Mouse (Mus musculus) spleen, adult 2 months (tissue): Measurements from ENCODE around the gene Prok1. TPM values are rescaled to one million over a fixed set of nuclear protein-coding genes. Genes with fewer than 3 reads are reported as not detected.

ENCODE experiments used
- DNase-seq, 2 experiments: peaks; one replicate each; pipeline versions ENCODE4 v3.0.0 to v3.0.0-alpha.2; 2012 to 2021; ENCODE audit warnings: low spot score in 2 of 2, low read depth in 1 of 2
- H3K27ac ChIP-seq: fragments of 200-500 bp; 2 replicates; pipeline ENCODE4 v1.5.1; 2012; ENCODE audit warnings: low read length, inconsistent platforms; ENCODE audit not compliant: insufficient read depth
- H3K27me3 ChIP-seq: fragments of 200-500 bp; 2 replicates; pipeline ENCODE4 v1.6.1; 2012; ENCODE audit warnings: mild to moderate bottlenecking, moderate library complexity, low read length, inconsistent platforms; ENCODE audit not compliant: control insufficient read depth, insufficient read depth
- H3K36me3 ChIP-seq: fragments of 200-500 bp; 2 replicates; pipeline ENCODE4 v1.6.1; 2012; ENCODE audit warnings: mild to moderate bottlenecking, low read length, inconsistent platforms; ENCODE audit not compliant: control insufficient read depth, insufficient read depth
- H3K4me1 ChIP-seq: fragments of 200-500 bp; 2 replicates; pipeline ENCODE4 v1.6.1; 2011; ENCODE audit warnings: inconsistent platforms; ENCODE audit not compliant: control insufficient read depth, insufficient read depth, insufficient read length
- H3K4me3 ChIP-seq: fragments of 200-500 bp; 2 replicates; pipeline ENCODE4 v1.5.1; 2011; ENCODE audit warnings: mild to moderate bottlenecking, inconsistent platforms; ENCODE audit not compliant: insufficient read depth, insufficient read length; ENCODE audit errors: extremely low read depth
- CTCF ChIP-seq: fragments of 200-500 bp; IDR thresholded peaks from 2 replicates; pipeline ENCODE4 v1.5.1; 2011; ENCODE audit warnings: mild to moderate bottlenecking, inconsistent platforms; ENCODE audit not compliant: insufficient read depth, insufficient read length, insufficient replicate concordance; ENCODE audit errors: extremely low read depth
- POLR2A ChIP-seq: fragments of 200-500 bp; IDR thresholded peaks from 2 replicates; pipeline ENCODE4 v1.6.1; 2011; ENCODE audit warnings: low read depth, low read length, inconsistent platforms
- WGBS: fragments of 180-500 bp; shearing (Covaris S2); methylation state at CpG from one replicate; pipeline ENCODE4 v1.1.7; 2018; 5-methylcytosine and 5-hydroxymethylcytosine counted together
- polyA plus RNA-seq: library from polyadenylated mRNA; depleted of rRNA; stranded (reverse); fragments of >200 nt; gene quantifications from 2 replicates; pipeline ENCODE4 v1.2.3, GENCODE M21; 2012

The Prok1 gene
- polyA plus RNA-seq, 1 experiment: not detected

DNA sequence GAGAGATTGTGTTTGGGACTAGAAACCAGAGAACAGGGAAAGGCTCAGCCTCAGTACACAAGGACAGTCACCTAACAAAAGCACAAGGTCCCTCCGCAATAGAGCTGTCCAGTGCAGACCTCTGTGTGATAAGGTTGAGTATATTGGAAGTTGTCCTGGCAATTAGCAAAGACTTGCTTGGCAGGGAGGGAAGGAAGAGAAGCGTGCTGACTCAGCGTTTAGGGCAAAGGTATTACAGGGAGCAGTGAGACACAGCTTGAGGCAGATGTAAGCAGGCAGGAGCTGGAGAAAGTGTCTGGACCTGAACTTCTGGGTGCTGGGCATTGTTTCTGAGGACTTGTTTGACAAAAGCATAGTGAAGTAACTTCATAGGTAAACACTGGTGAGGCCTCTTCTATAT lies 16.5 kb upstream of the Prok1 start:
- H3K27me3 ChIP-seq: no peaks in the 10 kb centered on the region
- H3K4me1 ChIP-seq: peaks cover 3% of the 10 kb centered on the region; the same call in 1 of the 2 replicates
- no peaks in the 10 kb centered on the region for H3K36me3 ChIP-seq
- H3K27ac ChIP-seq: no peak overlapping the region
- no peak for TF ChIP-seq CTCF
- no peak for TF ChIP-seq POLR2A
- no peak overlapping the region for H3K4me3 ChIP-seq
- WGBS: 87% methylated on average over 3 of the region's 3 CpGs
- no peak for DNase-seq

- Histone ChIP-seq H3K4me1 (no peaks in the 10 kb centered on the region), H3K4me3 (no peak overlapping the region), H3K36me3 (no peaks in the 10 kb centered on the region), H3K27ac (no peak overlapping the region), H3K27me3 (no peaks in the 10 kb centered on the region)
- WGBS: 74% methylated on average over 5 of the region's 5 CpGs
- no peak for TF ChIP-seq CTCF
- TF ChIP-seq POLR2A: no peak
- DNase-seq: no peak
Measured at GRCm38 (mm10) chr3:107253925-107254324, 14.4 kb upstream of the Prok1 start.

DNA sequence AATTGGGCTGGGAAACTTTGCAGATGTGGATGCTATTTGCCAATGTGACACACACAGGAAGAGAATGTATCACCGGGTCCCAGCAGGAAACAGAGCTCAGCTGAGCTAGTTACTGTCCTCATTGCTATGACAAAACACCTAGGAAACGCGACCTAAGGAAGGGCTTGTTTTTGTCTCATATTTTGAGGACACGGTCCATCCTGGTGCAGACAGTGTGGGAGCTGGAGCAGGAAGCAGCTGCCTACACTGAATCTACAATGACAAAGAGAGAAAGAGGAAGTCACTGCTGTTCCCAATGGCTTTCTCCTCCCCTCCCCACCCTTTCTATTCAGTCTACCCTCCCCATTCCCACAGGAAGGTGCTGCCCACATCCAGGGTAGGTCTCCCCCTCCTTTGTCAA lies 12.5 kb upstream of the Prok1 start:
- Histone ChIP-seq H3K4me1 (no peaks in the 10 kb centered on the region), H3K27ac (no peak overlapping the region), H3K36me3 (no peaks in the 10 kb centered on the region), H3K4me3 (no peak overlapping the region), H3K27me3 (no peaks in the 10 kb centered on the region)
- under 1% methylated on average over 4 of the region's 4 CpGs for WGBS
- no peak for DNase-seq
- no peak for TF ChIP-seq CTCF
- no peak for TF ChIP-seq POLR2A

GRCm38 (mm10) chr3:107250320-107250719 lies 10.8 kb upstream of the Prok1 start:
- no peak overlapping the region for H3K4me3 ChIP-seq
- WGBS: 59% methylated on average over 2 of the region's 2 CpGs
- no peaks in the 10 kb centered on the region for H3K27me3 ChIP-seq
- TF ChIP-seq POLR2A: no peak
- TF ChIP-seq CTCF: no peak
- no peak for DNase-seq
- no peaks in the 10 kb centered on the region for H3K36me3 ChIP-seq
- H3K4me1 ChIP-seq: no peaks in the 10 kb centered on the region
- no peak overlapping the region for H3K27ac ChIP-seq

- Histone ChIP-seq H3K27me3 (no peaks in the 10 kb centered on the region), H3K4me3 (no peak overlapping the region), H3K36me3 (no peaks in the 10 kb centered on the region), H3K27ac (no peak overlapping the region), H3K4me1 (no peaks in the 10 kb centered on the region)
- 63% methylated on average over 3 of the region's 3 CpGs for WGBS
- DNase-seq: no peak
- TF ChIP-seq CTCF (no peak), POLR2A (no peak)
Measured at GRCm38 (mm10) chr3:107249042-107249441, 9.5 kb upstream of the Prok1 start.

DNA sequence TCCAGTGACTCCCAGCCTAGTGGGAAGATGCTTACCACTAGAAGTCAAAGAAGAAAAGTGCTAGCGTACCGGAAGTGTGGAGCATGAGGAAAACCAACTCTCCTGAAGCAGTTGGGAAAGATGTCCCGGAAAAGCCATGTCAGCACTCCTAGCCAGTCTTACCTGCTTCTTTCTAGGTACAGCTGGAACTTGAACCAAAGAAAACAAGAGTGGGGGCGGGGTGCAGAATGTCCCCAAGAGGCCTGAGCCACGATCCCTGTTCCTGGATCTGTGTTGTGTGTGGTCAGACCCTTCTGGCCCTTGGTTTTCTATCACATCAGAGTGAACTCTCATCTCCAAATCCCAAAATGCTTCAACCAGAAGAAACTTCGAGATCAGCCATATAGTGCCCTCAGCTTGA lies 7.4 kb upstream of the Prok1 start:
- Histone ChIP-seq H3K36me3 (no peaks in the 10 kb centered on the region), H3K4me1 (no peaks in the 10 kb centered on the region), H3K27ac (no peak overlapping the region), H3K4me3 (no peak overlapping the region), H3K27me3 (no peaks in the 10 kb centered on the region)
- WGBS: 83% methylated on average over 6 of the region's 6 CpGs
- TF ChIP-seq POLR2A: no peak
- TF ChIP-seq CTCF: no peak
- no peak for DNase-seq

GRCm38 (mm10) chr3:107241389-107242094 lies 2.0 kb upstream of the Prok1 start:
- Histone ChIP-seq H3K4me3 (no peak overlapping the region), H3K27me3 (no peaks in the 10 kb centered on the region), H3K36me3 (no peaks in the 10 kb centered on the region), H3K27ac (no peak overlapping the region), H3K4me1 (no peaks in the 10 kb centered on the region; the same call in 1 of the 2 replicates)
- 31% methylated on average over 14 of the region's 14 CpGs for WGBS
- TF ChIP-seq CTCF (no peak), POLR2A (no peak)
- no peak for DNase-seq
